Mouse (Mus musculus): ENCODE data around the gene Hus1b. TPM values are rescaled to one million over a fixed set of nuclear protein-coding genes. Genes with fewer than 3 reads are reported as not detected.

Gene Hus1b
- polyA plus RNA-seq, 1 experiment = 0.10 TPM

GRCm38 (mm10) chr13:30953580-30953979 is 6.0 kb upstream of the Hus1b start:
- no peaks in the 10 kb centered on the region for H3K4me1 ChIP-seq (ENCODE audit: control insufficient read depth, insufficient read depth, insufficient read length, low read length)
- 9% methylated on average over 1 of the region's 1 CpGs for WGBS
- H3K36me3 ChIP-seq (ENCODE audit: control insufficient read depth, insufficient read depth, low read length) = no peaks in the 10 kb centered on the region
- no peak overlapping the region for H3K4me3 ChIP-seq (ENCODE audit: low read depth, low read length)
- no peak overlapping the region for H3K27ac ChIP-seq (ENCODE audit: insufficient read depth, low read depth, low read length)
- no peak for TF ChIP-seq POLR2A (IDR thresholded peaks at IDR 0.05; ENCODE audit: low read depth, low read length)
- TF ChIP-seq CTCF (IDR thresholded peaks at IDR 0.05; ENCODE audit: extremely low read depth, insufficient read length, insufficient replicate concordance, low read depth, low read length) = no peak
- no peaks in the 10 kb centered on the region for H3K27me3 ChIP-seq (ENCODE audit: control insufficient read depth, insufficient read depth, low read length)

GRCm38 (mm10) chr13:30952044-30952443 is 4.5 kb upstream of the Hus1b start:
- no peaks in the 10 kb centered on the region for H3K36me3 ChIP-seq (ENCODE audit: control insufficient read depth, insufficient read depth, low read length)
- no peak overlapping the region for H3K4me3 ChIP-seq (ENCODE audit: low read depth, low read length)
- no peak overlapping the region for H3K27ac ChIP-seq (ENCODE audit: insufficient read depth, low read depth, low read length)
- TF ChIP-seq POLR2A (IDR thresholded peaks at IDR 0.05; ENCODE audit: low read depth, low read length) (no peak), CTCF (IDR thresholded peaks at IDR 0.05; ENCODE audit: extremely low read depth, insufficient read length, insufficient replicate concordance, low read depth, low read length) (no peak)
- no peaks in the 10 kb centered on the region for H3K27me3 ChIP-seq (ENCODE audit: control insufficient read depth, insufficient read depth, low read length)
- 87% methylated on average over 2 of the region's 2 CpGs for WGBS
- no peaks in the 10 kb centered on the region for H3K4me1 ChIP-seq (ENCODE audit: control insufficient read depth, insufficient read depth, insufficient read length, low read length)

- Histone ChIP-seq H3K4me3 (ENCODE audit: low read depth, low read length) (no peak overlapping the region), H3K36me3 (ENCODE audit: control insufficient read depth, insufficient read depth, low read length) (no peaks in the 10 kb centered on the region), H3K27ac (ENCODE audit: insufficient read depth, low read depth, low read length) (no peak overlapping the region), H3K4me1 (ENCODE audit: control insufficient read depth, insufficient read depth, insufficient read length, low read length) (no peaks in the 10 kb centered on the region), H3K27me3 (ENCODE audit: control insufficient read depth, insufficient read depth, low read length) (no peaks in the 10 kb centered on the region)
- TF ChIP-seq CTCF (IDR thresholded peaks at IDR 0.05; ENCODE audit: extremely low read depth, insufficient read length, insufficient replicate concordance, low read depth, low read length) (no peak), POLR2A (IDR thresholded peaks at IDR 0.05; ENCODE audit: low read depth, low read length) (no peak)
- WGBS = 93% methylated on average over 9 of the region's 9 CpGs
These were observed 1.6 kb upstream of the Hus1b start for GRCm38 (mm10) chr13:30949181-30949580.

GRCm38 (mm10) chr13:30947129-30947528 is 430 bp downstream of the Hus1b start:
- TF ChIP-seq POLR2A (IDR thresholded peaks at IDR 0.05; ENCODE audit: low read depth, low read length) = no peak
- Histone ChIP-seq H3K4me1 (ENCODE audit: control insufficient read depth, insufficient read depth, insufficient read length, low read length) (no peaks in the 10 kb centered on the region), H3K27ac (ENCODE audit: insufficient read depth, low read depth, low read length) (no peak overlapping the region; the same call in 1 of the 2 replicates), H3K36me3 (ENCODE audit: control insufficient read depth, insufficient read depth, low read length) (no peaks in the 10 kb centered on the region), H3K27me3 (ENCODE audit: control insufficient read depth, insufficient read depth, low read length) (no peaks in the 10 kb centered on the region), H3K4me3 (ENCODE audit: low read depth, low read length) (no peak overlapping the region)
- 88% methylated on average over 15 of the region's 15 CpGs for WGBS

- H3K27me3 ChIP-seq (ENCODE audit: control insufficient read depth, insufficient read depth, low read length) = no peaks in the 10 kb centered on the region
- TF ChIP-seq POLR2A (IDR thresholded peaks at IDR 0.05; ENCODE audit: low read depth, low read length) = no peak
- TF ChIP-seq CTCF (IDR thresholded peaks at IDR 0.05; ENCODE audit: extremely low read depth, insufficient read length, insufficient replicate concordance, low read depth, low read length) = no peak
- H3K4me3 ChIP-seq (ENCODE audit: low read depth, low read length) = no peak overlapping the region
- H3K36me3 ChIP-seq (ENCODE audit: control insufficient read depth, insufficient read depth, low read length) = no peaks in the 10 kb centered on the region
- no peaks in the 10 kb centered on the region for H3K4me1 ChIP-seq (ENCODE audit: control insufficient read depth, insufficient read depth, insufficient read length, low read length)
- H3K27ac ChIP-seq (ENCODE audit: insufficient read depth, low read depth, low read length) = no peak overlapping the region
These were observed 1.8 kb downstream of the Hus1b start for GRCm38 (mm10) chr13:30945788-30946187.

- WGBS = 41% methylated on average over 6 of the region's 6 CpGs
- no peaks in the 10 kb centered on the region for H3K27me3 ChIP-seq (ENCODE audit: control insufficient read depth, insufficient read depth, low read length)
- H3K27ac ChIP-seq (ENCODE audit: insufficient read depth, low read depth, low read length) = peak overlapping the region; percentile 39
- peaks cover 11% of the 10 kb centered on the region for H3K36me3 ChIP-seq (ENCODE audit: control insufficient read depth, insufficient read depth, low read length)
- no peaks in the 10 kb centered on the region; the same call in 1 of the 2 replicates for H3K4me1 ChIP-seq (ENCODE audit: control insufficient read depth, insufficient read depth, insufficient read length, low read length)
- H3K4me3 ChIP-seq (ENCODE audit: low read depth, low read length) = no peak overlapping the region
- TF ChIP-seq POLR2A (IDR thresholded peaks at IDR 0.05; ENCODE audit: low read depth, low read length) = no peak
- no peak for TF ChIP-seq CTCF (IDR thresholded peaks at IDR 0.05; ENCODE audit: extremely low read depth, insufficient read length, insufficient replicate concordance, low read depth, low read length)
These were observed 14.6 kb downstream of the Hus1b start for GRCm38 (mm10) chr13:30932972-30933371.

- Histone ChIP-seq H3K4me1 (ENCODE audit: control insufficient read depth, insufficient read depth, insufficient read length, low read length) (no peaks in the 10 kb centered on the region; the same call in 1 of the 2 replicates), H3K27me3 (ENCODE audit: control insufficient read depth, insufficient read depth, low read length) (no peaks in the 10 kb centered on the region), H3K4me3 (ENCODE audit: low read depth, low read length) (no peak overlapping the region), H3K27ac (ENCODE audit: insufficient read depth, low read depth, low read length) (no peak overlapping the region), H3K36me3 (ENCODE audit: control insufficient read depth, insufficient read depth, low read length) (peaks cover 10% of the 10 kb centered on the region)
- TF ChIP-seq CTCF (IDR thresholded peaks at IDR 0.05; ENCODE audit: extremely low read depth, insufficient read length, insufficient replicate concordance, low read depth, low read length) (no peak), POLR2A (IDR thresholded peaks at IDR 0.05; ENCODE audit: low read depth, low read length) (no peak)
- WGBS = 66% methylated on average over 4 of the region's 4 CpGs
These were observed 15.9 kb downstream of the Hus1b start for GRCm38 (mm10) chr13:30931613-30932012.

- TF ChIP-seq CTCF (IDR thresholded peaks at IDR 0.05; ENCODE audit: extremely low read depth, insufficient read length, insufficient replicate concordance, low read depth, low read length) (no peak), POLR2A (IDR thresholded peaks at IDR 0.05; ENCODE audit: low read depth, low read length) (no peak)
- Histone ChIP-seq H3K4me1 (ENCODE audit: control insufficient read depth, insufficient read depth, insufficient read length, low read length) (no peaks in the 10 kb centered on the region; the same call in 1 of the 2 replicates), H3K4me3 (ENCODE audit: low read depth, low read length) (no peak overlapping the region), H3K27ac (ENCODE audit: insufficient read depth, low read depth, low read length) (no peak overlapping the region), H3K36me3 (ENCODE audit: control insufficient read depth, insufficient read depth, low read length) (peaks cover 16% of the 10 kb centered on the region), H3K27me3 (ENCODE audit: control insufficient read depth, insufficient read depth, low read length) (no peaks in the 10 kb centered on the region)
- 81% methylated on average over 2 of the region's 2 CpGs for WGBS
These were observed 18.4 kb downstream of the Hus1b start for GRCm38 (mm10) chr13:30929119-30929518.
